Mouse (Mus musculus) liver, embryonic 14.5 days (tissue): ENCODE measurements around the gene Exph5.

Experiments used
- CTCF ChIP-seq: IDR thresholded peaks from 2 replicates; pipeline ENCODE4 v1.5.1; 2016; ENCODE audit warnings: antibody characterized with exemption, low read depth, control low read depth
- EP300 ChIP-seq: IDR thresholded peaks from 2 replicates; pipeline ENCODE4 v1.6.1; 2016; ENCODE audit warnings: antibody characterized with exemption, low read depth

DNA sequence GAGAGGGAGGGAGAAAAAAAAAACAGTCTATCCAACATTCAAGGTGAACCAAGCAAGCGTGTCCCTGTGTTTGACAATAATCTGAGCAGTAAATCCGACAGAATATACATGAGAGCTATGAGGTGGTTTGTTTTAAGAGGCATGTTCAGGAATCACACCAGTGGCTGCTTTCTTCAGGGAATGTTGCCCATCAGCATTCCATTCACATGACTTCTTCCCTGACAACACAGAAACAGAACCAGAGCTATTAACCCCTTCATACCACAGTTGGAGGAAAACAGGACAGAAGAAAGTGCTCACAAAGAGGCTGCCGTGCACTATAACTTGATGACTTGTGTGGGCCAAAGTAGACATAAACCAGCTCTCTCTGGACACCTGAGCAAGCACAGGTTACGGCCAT, 37.1 kb upstream of the Exph5 start:
- no peak for TF ChIP-seq CTCF
- no peak for TF ChIP-seq EP300
